Mouse (Mus musculus) liver, adult 2 months (tissue): ENCODE data around the gene Gabrb2.

Source experiments
- CTCF ChIP-seq: fragments of 200-500 bp; IDR thresholded peaks from 2 replicates; pipeline ENCODE4 v1.5.1; 2011; ENCODE audit warnings: low read depth, low read length, control low read depth
- POLR2A ChIP-seq: fragments of 200-500 bp; IDR thresholded peaks from 2 replicates; pipeline ENCODE4 v1.6.1; 2011; ENCODE audit warnings: low read length, control low read depth; ENCODE audit not compliant: insufficient read depth; ENCODE audit errors: extremely low read depth

DNA sequence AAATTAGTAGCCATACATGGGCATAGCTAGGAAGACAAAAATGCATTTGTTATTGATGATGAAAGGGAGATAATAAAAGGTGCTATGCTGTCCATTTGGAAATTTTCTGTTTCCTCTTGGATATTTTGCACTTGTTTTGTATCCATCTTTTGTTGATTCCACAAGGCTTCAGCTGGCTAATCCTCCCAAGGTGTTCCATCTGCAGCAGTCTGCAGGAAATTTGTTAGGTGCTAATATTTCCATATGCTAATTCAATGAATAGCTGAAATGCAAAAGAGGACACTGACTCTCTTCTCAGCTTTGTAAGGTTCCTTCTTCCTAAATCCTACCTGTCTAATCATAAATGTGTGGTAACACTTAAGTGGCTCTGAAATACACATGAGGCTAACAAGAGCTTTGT, 24.1 kb downstream of the Gabrb2 start:
- TF ChIP-seq CTCF (no peak), POLR2A (no peak)
